Comparison of ENCODE assay signal across 8 mouse cellular contexts in genomic region chr6:142507033-142507784, GRCm38 (mm10). TPM values are rescaled to one million over a fixed set of nuclear protein-coding genes. Genes with fewer than 3 reads are reported as not detected.
DNase-seq lines count a peak whose midpoint lies in the region; ATAC-seq lines count a peak whose summit lies in the region.

No protein-coding gene starts in this region.

- intact Hi-C loops in heart, postnatal 36 days (cut with DNase I) = loop anchor here (2.0 kb wide), 1 partner anchor 20 kb away; no protein-coding TSS in a partner anchor
- intact Hi-C loops in left cerebral cortex, postnatal 36 days (cut with DNase I) = loop anchor here (2.0 kb wide), 1 partner anchor 120 kb away; the partner anchor contains the start of genes Golt1b and Recql

- H3K9me3 ChIP-seq in embryonic facial prominence, embryonic 10.5 days = no peaks in the 10 kb centered on the region
- H3K9me3 ChIP-seq in midbrain, embryonic 14.5 days (ENCODE audit: control insufficient read depth, low read length) = no peaks in the 10 kb centered on the region

- peaks cover 69% of the 10 kb centered on the region for H3K4me1 ChIP-seq in embryonic facial prominence, embryonic 10.5 days
- H3K4me1 ChIP-seq in midbrain, embryonic 14.5 days (ENCODE audit: control insufficient read depth, insufficient read depth, low read length) = peaks cover 14% of the 10 kb centered on the region

- H3K27ac ChIP-seq in embryonic facial prominence, embryonic 10.5 days (replicated peaks) = peak overlapping the region; percentile 84
- peak overlapping the region; percentile 65 for H3K27ac ChIP-seq in midbrain, embryonic 14.5 days (replicated peaks; ENCODE audit: low read depth, low read length)

- peak overlapping the region; percentile 67 for H3K4me3 ChIP-seq in embryonic facial prominence, embryonic 10.5 days
- H3K4me3 ChIP-seq in midbrain, embryonic 14.5 days (replicated peaks; ENCODE audit: low read depth, low read length) = peak overlapping the region; percentile 58

- H3K4me2 ChIP-seq in midbrain, embryonic 14.5 days (ENCODE audit: low read length) = peak overlapping the region; percentile 92

- ATAC-seq in midbrain, embryonic 14.5 days (ENCODE audit: low FRiP score, low TSS enrichment) = peak; percentile 72

- DNase-seq in embryo, embryonic 10 days (ENCODE audit: low spot score) = peak; percentile 38
- no peak for DNase-seq in embryo, embryonic 9.5 days (ENCODE audit: extremely low spot score)
- DNase-seq in NIH3T3 (ENCODE audit: low read depth) = peak; percentile 48
- DNase-seq in embryonic facial prominence, embryonic 10.5 days (ENCODE audit: low spot score) = no peak
- DNase-seq in heart, postnatal 36 days = peak; percentile 29 to 40
- peak; percentile 21 to 58 for DNase-seq in left cerebral cortex, postnatal 36 days (ENCODE audit: low spot score in 2 of 2)
- DNase-seq in midbrain, embryonic 14.5 days = peak; percentile 61
- DNase-seq in retina, postnatal 1 day = no peak

- H3K9ac ChIP-seq in midbrain, embryonic 14.5 days (replicated peaks; ENCODE audit: low read length) = peak overlapping the region; percentile 74

- peaks cover 34% of the 10 kb centered on the region for H3K36me3 ChIP-seq in embryonic facial prominence, embryonic 10.5 days (replicated peaks)
- peaks cover 11% of the 10 kb centered on the region; the same call in 1 of the 2 replicates for H3K36me3 ChIP-seq in midbrain, embryonic 14.5 days (ENCODE audit: control insufficient read depth, insufficient read depth, low read length)

- peaks cover 31% of the 10 kb centered on the region for H3K27me3 ChIP-seq in embryonic facial prominence, embryonic 10.5 days (replicated peaks; ENCODE audit: low read depth, poor library complexity, severe bottlenecking)
- 0 out of 2 replicates have a peak, but pooled peaks cover 3% of the 10 kb centered on the region for H3K27me3 ChIP-seq in midbrain, embryonic 14.5 days (ENCODE audit: control insufficient read depth, insufficient read depth, low read length)

- WGBS in embryonic facial prominence, embryonic 10.5 days = under 1% methylated on average over 30 of the region's 30 CpGs
- WGBS in midbrain, embryonic 14.5 days = 1% methylated on average over 30 of the region's 30 CpGs

RNA-seq across cellular contexts. Expression of gene Ldhb, which starts 0.5 kb away (rescaled TPM):
- 545 and 577 TPM in 2 replicates for polyA plus RNA-seq in embryonic facial prominence, embryonic 10.5 days (2016; fragmentation: Nextera tagmentation; extraction: Ambion mirVana)
- 1,000 to 10,000 TPM; 2,735 to 2,880 TPM for total RNA-seq in heart, postnatal 36 days (2021)
- total RNA-seq in left cerebral cortex, postnatal 36 days (2021) = 100 to 1,000 TPM; 783 to 917 TPM
- 486 and 524 TPM in 2 replicates for polyA plus RNA-seq in midbrain, embryonic 14.5 days (2014; fragmentation: Nextera tagmentation; extraction: Ambion mirVana)

RNA-seq across cellular contexts. Expression of gene Gys2, which starts 34.3 kb away (rescaled TPM):
- polyA plus RNA-seq in embryonic facial prominence, embryonic 10.5 days (2016; fragmentation: Nextera tagmentation; extraction: Ambion mirVana) = not detected in 2 replicates
- total RNA-seq in heart, postnatal 36 days (2021) = under 1 TPM in 1 of 2 experiments, not detected in 1; 0.50 TPM
- total RNA-seq in left cerebral cortex, postnatal 36 days (2021) = not detected
- polyA plus RNA-seq in midbrain, embryonic 14.5 days (2014; fragmentation: Nextera tagmentation; extraction: Ambion mirVana) = not detected in 2 replicates

Comparison
In these comparisons a context has a peak if more than half of its experiments do, and no peak if none do; other contexts are left out.
1. DNase-seq: peak in embryo, embryonic 10 days (single experiment), NIH3T3 (single experiment), heart, postnatal 36 days (2 of 2), left cerebral cortex, postnatal 36 days (2 of 2) and midbrain, embryonic 14.5 days (single experiment); none in embryo, embryonic 9.5 days (single experiment), embryonic facial prominence, embryonic 10.5 days (single experiment) and retina, postnatal 1 day (single experiment).